Mouse (Mus musculus): ENCODE measurements around the gene Cdh7. TPM values are rescaled to one million over a fixed set of nuclear protein-coding genes. Genes with fewer than 3 reads are reported as not detected.
A peak's percentile ranks its signal among the peaks of the same experiment; 100 is the strongest.
"Not testable (repeated sequence)": the region's sequence is repeated elsewhere in the genome, so short reads cannot be mapped to it uniquely, and the experiment has no call there.

Gene Cdh7
- total RNA-seq (2021), result 10 to 100 TPM; 21.8 to 22.5 TPM

- peak; percentile 63 to 65 for DNase-seq (ENCODE audit: low spot score in 2 of 2)
- intact Hi-C loops (cut with DNase I), result no loop called here
Measured at GRCm38 (mm10) chr1:109982064-109982808, at the start of gene Cdh7. Gene Cdh7, plus strand, starts transcription at chr1:109982431.

DNA sequence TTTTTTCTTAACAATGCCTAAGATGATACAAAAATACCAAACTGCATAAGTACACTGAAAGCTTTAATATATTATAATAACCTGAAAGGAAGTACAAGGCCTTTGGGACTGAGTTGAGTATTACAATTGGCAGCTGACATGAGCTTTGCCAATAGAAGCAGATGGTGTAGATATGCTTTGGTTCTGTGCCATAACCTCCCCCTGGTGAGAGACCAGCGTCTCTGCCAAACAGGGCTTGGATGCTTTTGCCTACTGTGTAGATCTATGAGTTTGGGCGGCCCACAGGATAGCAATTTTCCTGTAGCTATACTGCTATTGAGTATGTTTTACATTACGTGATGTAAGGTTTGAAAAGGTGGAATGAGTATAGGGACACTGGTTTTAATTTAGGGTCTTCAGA is 49.6 kb upstream of the Cdh7 start:
- intact Hi-C loops (cut with DNase I), result no loop called here
- DNase-seq (ENCODE audit: low spot score in 2 of 2), result no peak

- DNase-seq (ENCODE audit: low spot score in 2 of 2), result no peak
- intact Hi-C loops (cut with DNase I), result no loop called here
Measured at GRCm38 (mm10) chr1:109948571-109948970, 33.7 kb upstream of the Cdh7 start.

DNA sequence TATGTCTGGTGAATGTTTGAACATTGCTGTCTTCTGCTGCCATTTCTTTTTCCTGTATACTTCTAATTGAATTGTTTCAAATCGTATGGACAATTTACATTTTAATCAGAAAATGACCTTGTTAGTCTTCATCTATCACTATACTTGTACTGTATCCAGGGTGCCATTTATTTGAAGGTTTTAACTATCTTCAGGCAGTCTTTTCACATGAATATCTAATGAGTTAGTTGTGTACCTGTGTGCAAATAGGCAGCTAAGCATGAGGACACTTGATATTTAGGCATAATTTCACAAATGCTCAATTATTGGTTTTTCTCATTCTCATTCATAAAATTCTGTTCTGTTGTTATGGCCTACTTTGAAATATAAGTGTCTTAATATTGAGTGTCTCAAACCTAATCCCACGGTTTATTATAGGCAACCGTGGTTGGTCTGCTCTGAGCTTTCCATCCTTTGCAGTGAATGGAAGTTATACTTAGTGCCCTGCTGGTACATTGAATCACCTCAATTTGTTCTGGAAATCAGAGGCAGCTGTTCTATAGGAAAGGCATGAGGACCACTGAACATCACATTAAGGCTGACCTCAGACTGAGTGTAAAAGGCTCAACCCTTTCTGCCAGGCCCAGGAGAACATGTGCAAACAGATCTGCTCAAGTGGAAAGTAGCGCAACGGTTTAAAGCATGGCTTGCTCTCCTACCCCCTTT is 10.4 kb upstream of the Cdh7 start:
- intact Hi-C loops (cut with DNase I), result no loop called here
- no peak for DNase-seq (ENCODE audit: low spot score in 2 of 2)

DNA sequence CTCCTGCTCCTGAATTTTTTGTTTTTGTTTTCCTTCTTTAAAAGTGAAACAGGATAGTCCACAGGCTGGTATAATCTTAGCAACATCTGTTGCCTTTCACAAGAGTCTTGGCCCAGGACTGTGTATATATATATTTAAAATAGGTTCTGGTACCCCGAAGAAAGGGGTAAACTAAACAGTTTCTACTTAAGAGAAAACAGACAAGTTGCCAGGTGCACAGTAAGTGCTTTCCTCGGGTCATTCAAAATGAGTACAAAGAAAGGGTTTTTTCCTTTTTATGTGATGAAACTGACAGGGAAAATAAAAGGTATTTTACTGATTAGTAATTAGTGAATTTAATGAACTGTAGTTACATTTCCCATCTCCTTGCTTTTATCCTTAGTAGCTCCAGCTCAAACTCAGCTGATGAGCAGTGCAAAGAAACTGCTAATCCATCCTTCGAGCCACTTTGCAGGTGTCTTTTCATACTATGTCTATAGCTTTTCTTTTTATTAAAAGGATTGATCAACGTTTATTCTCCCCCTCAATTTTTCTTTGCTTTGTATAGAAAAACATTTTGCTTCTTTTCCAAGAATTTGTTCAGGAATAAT is 9.7 kb upstream of the Cdh7 start:
- DNase-seq (ENCODE audit: low spot score in 2 of 2), result no peak
- intact Hi-C loops (cut with DNase I), result no loop called here

DNA sequence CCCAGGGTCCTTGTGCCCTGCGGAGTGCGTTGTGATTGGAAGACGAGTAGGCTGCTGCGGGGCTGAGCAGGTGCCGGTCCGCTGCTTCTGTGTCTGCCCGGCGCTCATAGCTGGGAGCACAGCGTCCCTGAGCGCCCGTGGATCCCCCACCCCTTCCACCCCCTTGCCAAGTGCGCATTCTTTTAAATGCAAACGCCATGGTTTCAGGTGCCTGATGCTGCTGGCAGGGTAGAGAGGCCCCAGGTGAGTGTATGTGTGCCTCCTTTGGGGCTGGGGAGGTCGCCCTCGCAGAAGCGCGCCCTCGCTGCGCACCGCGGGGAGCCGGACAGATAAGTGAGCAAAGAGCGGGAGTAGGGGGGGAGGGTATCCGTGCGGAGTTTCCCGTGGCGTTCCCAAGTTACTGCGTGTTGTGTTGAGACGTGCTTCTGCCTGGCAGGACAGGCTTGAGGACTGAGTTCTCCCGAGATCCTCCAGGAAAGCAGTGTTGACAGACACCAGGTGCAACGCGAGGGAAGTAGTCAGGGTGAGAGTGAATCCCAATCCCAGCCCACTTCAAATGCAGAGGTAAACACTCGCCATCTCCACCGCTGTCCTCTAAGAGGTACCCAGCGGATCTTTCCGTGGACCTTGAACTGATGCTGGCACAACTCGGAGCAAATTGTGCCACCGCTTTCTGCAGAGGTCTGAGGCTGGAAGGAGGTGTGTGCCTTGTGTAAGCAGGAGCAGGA is 742 bp downstream of the Cdh7 start:
- intact Hi-C loops (cut with DNase I), result no loop called here
- peak; percentile 64 to 68 for DNase-seq (ENCODE audit: low spot score in 2 of 2)

DNA sequence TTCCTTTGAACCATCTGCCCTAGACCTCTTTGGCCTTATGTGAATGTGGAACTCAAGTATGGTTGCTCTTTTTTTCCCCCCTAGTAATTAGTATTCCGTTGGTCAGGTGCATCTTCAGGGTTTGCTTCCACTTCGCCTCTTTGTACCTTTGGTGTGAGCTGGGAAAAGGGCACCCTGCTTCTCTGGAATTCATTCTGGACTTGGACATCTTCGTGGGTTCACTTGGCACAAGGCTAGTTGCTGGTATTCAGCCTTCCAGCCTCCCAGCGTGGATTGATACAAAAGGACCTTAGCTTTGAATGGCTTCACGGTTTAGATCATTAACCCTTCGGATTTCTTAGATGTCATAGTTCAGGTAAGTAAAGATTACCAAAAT is 1.3 kb downstream of the Cdh7 start:
- intact Hi-C loops (cut with DNase I), result no loop called here
- no peak for DNase-seq (ENCODE audit: low spot score in 2 of 2)

DNA sequence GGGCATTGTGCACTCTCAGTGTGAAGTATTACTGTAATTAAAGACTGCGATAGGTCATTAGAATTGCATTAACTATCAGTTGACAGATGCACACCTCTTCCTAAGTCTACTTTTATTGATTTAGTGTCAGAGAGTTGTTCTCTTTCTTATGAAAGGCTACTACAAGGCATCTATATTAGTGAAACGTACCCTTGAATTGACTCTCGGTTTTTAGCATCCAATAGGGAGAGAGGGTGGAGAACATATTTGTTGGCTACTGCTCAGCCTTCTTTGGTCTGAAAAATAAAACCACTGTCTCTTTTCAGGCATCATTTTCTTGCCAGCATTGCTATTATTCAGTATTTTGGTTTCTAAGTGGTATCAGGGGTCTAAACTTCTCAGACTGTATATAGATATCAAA is 2.5 kb downstream of the Cdh7 start:
- no peak for DNase-seq (ENCODE audit: low spot score in 2 of 2)
- intact Hi-C loops (cut with DNase I), result no loop called here

GRCm38 (mm10) chr1:109985468-109985867 is 3.2 kb downstream of the Cdh7 start:
- peak; percentile 9 to 13 for DNase-seq (ENCODE audit: low spot score in 2 of 2)
- intact Hi-C loops (cut with DNase I), result no loop called here

GRCm38 (mm10) chr1:109989541-109989940 is 7.3 kb downstream of the Cdh7 start:
- intact Hi-C loops (cut with DNase I), result no loop called here
- DNase-seq (ENCODE audit: low spot score in 2 of 2), result no peak

- intact Hi-C loops (cut with DNase I), result no loop called here
- no peak for DNase-seq (ENCODE audit: low spot score in 2 of 2)
Measured at GRCm38 (mm10) chr1:109993906-109994305, 11.7 kb downstream of the Cdh7 start.

- intact Hi-C loops (cut with DNase I), result no loop called here
- DNase-seq (ENCODE audit: low spot score in 2 of 2), result no peak
Measured at GRCm38 (mm10) chr1:110004451-110004850, 22.2 kb downstream of the Cdh7 start.

DNA sequence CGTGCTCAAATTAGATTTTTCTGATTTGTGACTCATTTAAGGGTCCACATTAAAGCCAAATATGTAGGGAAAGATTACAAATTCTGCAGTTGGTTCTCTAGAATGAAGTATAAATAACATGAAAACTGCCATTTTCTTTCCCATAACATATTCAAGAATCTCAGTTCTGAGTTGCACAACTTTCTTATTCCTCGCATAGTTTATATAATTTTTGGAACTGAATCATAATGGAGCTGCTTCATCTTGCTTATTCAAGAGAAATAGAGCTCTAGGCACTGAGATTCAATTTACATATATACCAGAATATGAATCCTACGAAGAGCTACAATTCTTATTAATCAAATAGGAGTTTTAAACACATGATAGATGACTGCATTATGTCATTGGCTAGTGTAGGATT is 22.8 kb downstream of the Cdh7 start:
- no peak for DNase-seq (ENCODE audit: low spot score in 2 of 2)
- intact Hi-C loops (cut with DNase I), result no loop called here

DNA sequence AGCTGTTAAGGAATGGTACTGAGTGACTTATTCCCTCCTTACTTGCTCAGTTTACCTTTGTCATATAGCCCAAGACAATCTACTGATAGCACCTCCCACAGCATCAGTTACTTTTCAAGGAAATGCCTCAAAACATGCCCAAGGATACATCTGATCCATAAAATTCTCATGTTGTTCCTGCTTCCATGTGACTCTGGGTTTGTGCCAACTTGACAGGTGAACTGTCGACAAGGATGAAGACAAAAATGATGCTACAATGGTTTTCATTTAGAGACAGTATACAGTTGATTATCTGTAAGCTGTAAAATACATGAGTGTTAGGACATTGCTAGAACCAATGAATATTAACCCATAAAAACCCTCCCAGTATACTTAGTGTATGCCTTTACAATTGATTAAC is 29.9 kb downstream of the Cdh7 start:
- intact Hi-C loops (cut with DNase I), result no loop called here
- DNase-seq (ENCODE audit: low spot score in 2 of 2), result no peak

GRCm38 (mm10) chr1:110056317-110056716 is 74.1 kb downstream of the Cdh7 start:
- intact Hi-C loops (cut with DNase I), result no loop called here
- DNase-seq (ENCODE audit: low spot score in 2 of 2), result no peak

DNA sequence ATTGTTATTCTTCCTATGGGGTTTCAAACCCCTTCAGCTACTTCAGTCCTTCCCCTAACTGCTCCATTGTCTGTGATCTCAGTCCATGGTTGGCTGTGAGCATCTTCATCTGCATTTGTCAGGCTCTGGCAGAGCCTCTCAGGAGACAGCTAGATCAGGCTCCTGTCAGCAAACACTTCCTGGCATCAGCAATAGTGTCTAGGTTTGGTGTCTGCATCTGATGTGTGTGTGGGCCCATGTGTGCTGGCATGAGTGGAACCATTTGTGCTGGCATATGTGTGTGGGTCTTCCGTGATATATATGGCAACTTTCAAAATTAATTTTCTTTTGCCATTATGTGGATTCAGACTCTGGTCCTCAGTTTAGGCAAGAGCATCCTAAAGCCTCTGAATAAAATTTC is 85.2 kb downstream of the Cdh7 start:
- intact Hi-C loops (cut with DNase I), result no loop called here
- DNase-seq (ENCODE audit: low spot score in 2 of 2), result peak; percentile 21 to 44

GRCm38 (mm10) chr1:110078471-110078870 is 96.2 kb downstream of the Cdh7 start:
- intact Hi-C loops (cut with DNase I), result no loop called here
- peak in 1 of 2 experiments; percentile 5 for DNase-seq (ENCODE audit: low spot score in 2 of 2)

DNA sequence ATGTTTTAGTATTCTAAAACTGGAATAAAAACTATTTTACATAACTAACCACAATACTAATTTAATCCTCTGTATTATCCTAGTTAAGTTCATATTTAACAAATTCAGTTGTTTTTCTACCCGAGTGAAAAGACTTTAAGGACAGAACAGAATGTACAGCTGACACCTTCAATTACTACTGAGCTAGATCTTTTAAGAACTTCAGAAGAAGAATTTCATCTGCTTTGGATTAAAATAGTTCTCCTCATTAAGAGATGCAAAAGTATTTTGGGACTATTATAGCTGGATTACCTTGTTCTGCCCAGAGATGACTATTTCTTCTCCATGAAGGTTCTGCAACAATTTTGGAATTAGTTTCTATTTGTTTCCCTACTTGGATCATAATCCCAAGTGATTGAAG is 135.8 kb downstream of the Cdh7 start:
- intact Hi-C loops (cut with DNase I), result no loop called here
- DNase-seq (ENCODE audit: low spot score in 2 of 2), result no peak

DNA sequence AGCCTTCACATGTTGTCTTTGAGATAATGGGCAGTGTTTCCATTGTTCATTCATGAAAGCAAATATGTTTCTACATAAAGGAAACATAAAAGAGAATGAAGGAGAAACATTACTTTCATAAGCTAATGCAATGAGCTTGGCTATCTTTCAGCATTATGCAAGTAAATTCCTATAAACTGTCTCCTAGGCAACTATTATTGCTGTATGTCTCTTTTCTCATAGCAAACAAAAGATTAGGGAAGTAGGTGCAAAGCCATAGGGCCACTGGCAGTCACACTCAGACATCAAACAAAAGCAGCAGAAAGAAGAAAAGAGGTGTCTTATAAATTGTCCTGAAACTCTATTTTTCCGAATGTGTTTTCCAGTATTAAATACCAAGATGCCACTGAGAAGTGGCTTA is 136.6 kb downstream of the Cdh7 start:
- no peak for DNase-seq (ENCODE audit: low spot score in 2 of 2)
- intact Hi-C loops (cut with DNase I), result no loop called here

DNA sequence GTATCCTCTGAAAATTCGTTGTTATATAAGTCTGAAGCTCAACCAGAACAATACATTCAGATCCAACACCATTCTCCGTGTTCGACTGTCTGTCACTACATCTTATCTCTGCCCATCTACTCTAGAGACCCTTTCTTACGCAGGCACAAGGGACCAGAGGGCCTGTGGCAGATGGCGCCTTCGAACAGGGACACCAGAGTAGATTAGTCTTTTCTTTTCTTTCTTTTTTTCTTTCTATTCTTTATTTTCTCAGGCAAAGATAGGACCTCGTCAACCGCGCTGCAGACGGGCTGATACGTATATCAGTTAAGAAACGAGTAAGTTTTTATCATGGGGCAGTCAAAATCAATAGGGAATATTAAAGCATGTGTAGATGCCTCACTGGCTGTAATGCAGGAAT is 189.2 kb downstream of the Cdh7 start:
- DNase-seq (ENCODE audit: low spot score in 2 of 2); intact Hi-C loops (cut with DNase I): not testable (repeated sequence)
